Mouse (Mus musculus) liver (tissue): ENCODE results near the gene Zc3h12c.

Experiments used
- DNase-seq: peaks from one replicate; pipeline ENCODE4 v3.0.0-alpha.2; 2020; ENCODE audit warnings: mixed read lengths

The Zc3h12c gene

DNA sequence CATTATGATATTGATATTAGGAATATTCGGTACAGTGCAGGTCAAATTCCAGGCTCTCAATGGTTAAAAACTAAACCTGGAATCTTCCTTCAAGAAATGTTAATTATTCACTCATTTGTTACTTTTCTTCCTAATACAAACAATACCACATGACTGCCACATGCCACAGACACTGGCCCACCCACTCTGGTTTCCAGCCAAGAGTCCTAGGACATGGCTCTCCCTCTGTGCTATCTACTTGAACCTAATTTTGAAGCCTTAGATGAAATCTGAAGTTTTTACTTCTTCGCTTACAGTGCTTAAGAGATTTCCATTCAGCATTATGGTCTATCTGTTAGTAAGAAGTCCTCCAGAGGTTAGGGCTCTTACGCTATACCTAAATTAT lies 2.7 kb downstream of the Zc3h12c start:
- DNase-seq = no peak

- no peak for DNase-seq
Observed at GRCm38 (mm10) chr9:52165076-52165705, 3.2 kb downstream of the Zc3h12c start.

- DNase-seq = no peak
Observed at GRCm38 (mm10) chr9:52160512-52160911, 7.9 kb downstream of the Zc3h12c start.

GRCm38 (mm10) chr9:52158561-52158960 lies 9.8 kb downstream of the Zc3h12c start:
- no peak for DNase-seq

GRCm38 (mm10) chr9:52155417-52155816 lies 13.0 kb downstream of the Zc3h12c start:
- DNase-seq = no peak

DNA sequence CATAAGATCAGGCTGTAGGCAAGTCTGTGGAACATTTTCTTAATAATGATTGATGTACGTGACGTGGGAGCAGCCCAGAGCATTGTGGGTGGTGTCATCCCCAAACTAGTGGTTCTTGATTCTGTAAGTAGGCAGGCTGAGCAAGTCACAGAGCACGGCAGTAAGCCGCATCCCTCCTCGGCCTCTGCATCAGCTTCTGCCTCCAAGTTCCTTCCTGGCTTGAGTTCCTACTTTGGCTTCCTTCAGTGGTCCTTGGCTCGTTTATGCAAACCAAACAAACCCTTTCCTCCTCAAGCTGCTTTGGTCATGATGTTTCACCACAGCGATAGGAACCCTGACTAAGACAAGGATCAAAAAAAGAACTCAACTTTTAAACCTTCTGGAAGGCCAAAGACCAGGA lies 14.1 kb downstream of the Zc3h12c start:
- no peak for DNase-seq

DNA sequence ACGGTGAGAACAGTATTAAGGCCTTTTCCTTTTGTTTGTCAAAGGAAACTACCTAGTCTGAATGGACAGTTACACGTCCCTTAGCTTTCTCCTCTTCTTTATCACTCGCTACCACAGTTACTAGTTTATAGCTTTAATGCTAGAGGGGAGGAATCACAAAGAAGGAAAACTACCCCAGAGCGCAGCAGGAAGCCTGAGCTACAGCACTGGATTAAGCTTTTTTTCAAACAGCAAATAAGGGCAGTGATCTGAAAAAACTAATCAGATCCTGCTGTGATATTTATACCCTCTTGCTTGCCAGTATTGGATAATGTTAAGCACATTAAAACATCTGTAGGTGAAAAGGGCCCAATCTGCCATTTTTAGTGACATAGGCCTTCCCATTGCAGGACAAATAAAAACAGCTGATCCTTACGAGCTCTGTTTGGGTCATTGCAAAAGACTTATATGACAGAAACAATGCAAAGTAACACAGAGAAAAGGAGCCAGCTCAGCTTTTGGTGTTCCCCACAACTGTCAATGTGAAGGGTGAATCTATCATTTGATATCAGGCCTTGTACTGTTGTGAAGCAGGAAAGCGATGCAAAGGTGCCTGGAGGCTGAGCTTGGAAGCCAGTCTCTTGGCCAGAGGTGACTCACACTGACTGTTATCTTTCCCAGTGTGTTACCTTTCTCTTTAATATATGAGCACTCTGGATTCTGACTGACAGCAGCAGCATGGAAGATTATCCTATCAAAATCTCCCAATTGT lies 16.1 kb downstream of the Zc3h12c start:
- DNase-seq = no peak

- no peak for DNase-seq
Observed at GRCm38 (mm10) chr9:52149768-52150167, 18.6 kb downstream of the Zc3h12c start.

- no peak for DNase-seq
Observed at GRCm38 (mm10) chr9:52149286-52149685, 19.1 kb downstream of the Zc3h12c start.

DNA sequence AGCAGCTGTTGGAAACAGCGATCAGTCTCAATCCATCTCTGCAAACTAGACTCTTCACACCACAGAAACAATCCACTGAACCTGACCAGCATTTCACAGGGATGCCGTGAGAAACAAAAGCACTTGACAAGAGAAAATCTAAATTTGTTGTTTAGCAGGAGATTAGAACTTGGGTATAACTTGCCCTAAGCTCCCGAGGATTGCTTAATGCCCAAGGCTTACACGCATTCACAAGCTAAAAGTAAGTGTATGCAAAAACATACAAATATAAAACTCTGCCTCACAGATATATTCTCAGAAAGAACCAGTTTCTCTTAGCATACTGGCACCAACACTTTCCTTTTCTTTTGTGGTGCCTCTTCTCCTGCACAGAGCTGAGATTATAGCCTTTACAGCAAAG lies 19.5 kb downstream of the Zc3h12c start:
- no peak for DNase-seq

GRCm38 (mm10) chr9:52148311-52148710 lies 20.1 kb downstream of the Zc3h12c start:
- no peak for DNase-seq

DNA sequence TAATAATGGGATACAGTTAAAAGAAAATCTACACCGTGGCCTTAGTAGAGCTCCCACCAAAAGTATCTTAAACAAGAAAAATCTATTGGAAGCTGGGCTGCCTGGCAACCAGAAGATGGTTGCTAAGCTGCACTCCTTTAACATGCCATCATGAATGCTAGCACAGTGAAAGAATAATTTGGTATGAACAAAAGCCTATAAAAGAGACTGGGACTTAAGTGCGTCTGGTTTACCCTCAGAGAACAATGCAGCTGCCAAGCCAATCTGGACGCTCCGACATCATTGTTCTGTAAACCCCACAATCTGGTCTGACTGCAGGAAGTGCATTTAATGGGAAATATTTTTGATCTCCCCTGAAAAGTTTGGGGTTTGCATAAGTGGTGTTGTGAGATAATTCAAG lies 22.1 kb downstream of the Zc3h12c start:
- no peak for DNase-seq

DNA sequence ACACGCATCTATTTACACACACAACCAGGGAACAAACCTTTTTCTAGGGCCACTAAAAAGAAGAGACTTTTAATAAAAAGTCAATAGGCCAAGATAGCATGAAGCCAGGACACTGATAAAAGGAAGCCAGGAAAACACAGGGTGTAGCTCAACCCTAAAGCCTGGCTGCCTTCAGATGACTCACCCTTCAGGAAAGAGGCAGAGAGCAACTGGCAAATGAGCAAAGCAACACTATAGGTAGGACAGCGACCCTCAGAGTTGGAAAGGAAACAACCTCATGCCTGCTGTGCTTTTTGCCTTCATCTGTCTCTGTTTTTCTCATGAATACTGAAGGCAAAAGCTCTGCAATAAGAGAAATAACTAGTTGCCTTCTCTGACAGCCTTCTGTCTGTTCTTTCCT lies 35.6 kb downstream of the Zc3h12c start:
- DNase-seq = no peak

DNA sequence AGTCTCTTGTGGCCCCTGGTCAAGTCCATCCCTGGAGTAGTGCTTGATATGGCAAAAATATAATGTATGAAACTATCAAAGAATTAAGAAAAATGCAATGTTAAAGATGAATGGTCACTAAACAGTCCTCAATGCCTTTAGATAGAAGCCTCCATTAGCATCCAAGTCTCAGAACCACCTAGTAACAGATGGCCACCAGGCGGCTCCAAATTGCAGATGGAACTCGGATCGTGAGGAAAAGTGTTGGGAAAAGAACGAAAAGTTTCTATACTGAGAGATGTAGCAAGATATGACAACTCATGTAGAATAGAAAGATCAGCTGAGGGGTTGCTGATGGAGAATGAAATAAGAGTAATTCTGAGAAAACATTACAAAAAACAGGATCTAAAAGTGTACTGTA lies 38.0 kb downstream of the Zc3h12c start:
- no peak for DNase-seq

GRCm38 (mm10) chr9:52125225-52125624 lies 43.1 kb downstream of the Zc3h12c start:
- no peak for DNase-seq

GRCm38 (mm10) chr9:52119212-52119611 lies 49.2 kb downstream of the Zc3h12c start:
- DNase-seq = no peak

GRCm38 (mm10) chr9:52113091-52113490 lies 55.3 kb downstream of the Zc3h12c start:
- DNase-seq = no peak

- DNase-seq = no peak
Observed at GRCm38 (mm10) chr9:52110738-52111137, 57.6 kb downstream of the Zc3h12c start.

DNA sequence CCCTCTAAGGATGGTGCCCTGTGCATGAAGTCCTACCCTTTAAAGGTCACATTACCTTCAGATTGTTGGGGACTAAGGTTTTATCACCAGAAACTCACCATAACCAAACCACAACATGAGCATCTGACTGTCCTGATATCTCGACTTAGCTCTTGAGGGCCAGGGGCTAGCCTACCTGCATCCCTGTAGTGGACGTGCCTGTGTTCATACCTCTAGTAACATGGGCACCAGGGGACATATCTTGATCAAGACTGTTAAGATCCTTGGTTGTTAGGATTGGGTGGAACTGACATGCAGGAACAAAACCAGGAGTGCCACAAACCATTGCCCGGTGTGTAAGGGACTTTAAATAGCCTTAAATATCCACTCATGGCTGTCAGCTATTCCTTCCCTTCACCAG lies 61.2 kb downstream of the Zc3h12c start:
- no peak for DNase-seq

GRCm38 (mm10) chr9:52105423-52105822 lies 62.9 kb downstream of the Zc3h12c start:
- DNase-seq = no peak

- DNase-seq = no peak
Observed at GRCm38 (mm10) chr9:52104225-52104615, 64.2 kb downstream of the Zc3h12c start.

- peak; percentile 20 for DNase-seq
Observed at GRCm38 (mm10) chr9:52103448-52104224, 64.7 kb downstream of the Zc3h12c start.

GRCm38 (mm10) chr9:52102060-52102844 lies 66.1 kb downstream of the Zc3h12c start:
- DNase-seq = no peak
